Mouse (Mus musculus) limb, embryonic 14.5 days (tissue): Measurements from ENCODE around the gene Lmtk2. TPM values are rescaled to one million over a fixed set of nuclear protein-coding genes. Genes with fewer than 3 reads are reported as not detected.
A peak's percentile ranks its signal among the peaks of the same experiment; 100 is the strongest.

ENCODE experiments used
- ATAC-seq: fragments of 200-750 bp; cut with Nextera tagmentation; 2 replicates; pipeline ENCODE4 v1.8.0; 2017; ENCODE audit warnings: low read depth, moderate number of reproducible peaks, moderate TSS enrichment; ENCODE audit not compliant: low FRiP score
- DNase-seq: peaks from one replicate; pipeline ENCODE4 v3.0.0-alpha.2; 2015; ENCODE audit warnings: low spot score
- H3K27ac ChIP-seq: fragments of 300-500 bp; sonication (generic); replicated peaks from 2 replicates; pipeline ENCODE4 v1.5.1; 2014; ENCODE audit warnings: low read depth, mild to moderate bottlenecking, low read length, moderate library complexity, mixed read lengths
- H3K27me3 ChIP-seq: fragments of 300-500 bp; sonication (generic); 2 replicates; pipeline ENCODE4 v1.6.1; 2014; ENCODE audit warnings: low read length, mixed read lengths; ENCODE audit not compliant: control insufficient read depth, insufficient read depth
- H3K36me3 ChIP-seq: fragments of 300-500 bp; sonication (generic); 2 replicates; pipeline ENCODE4 v1.6.1; 2014; ENCODE audit warnings: mild to moderate bottlenecking, low read length, moderate library complexity, mixed read lengths; ENCODE audit not compliant: control insufficient read depth, insufficient read depth
- H3K4me1 ChIP-seq: fragments of 300-500 bp; sonication (generic); 2 replicates; pipeline ENCODE4 v1.6.1; 2014; ENCODE audit warnings: antibody characterized with exemption, low read length, mixed read lengths; ENCODE audit not compliant: control insufficient read depth, insufficient read depth
- H3K4me2 ChIP-seq: fragments of 300-500 bp; sonication (generic); replicated peaks from 2 replicates; pipeline ENCODE4 v1.6.1; 2014; ENCODE audit warnings: low read depth, mild to moderate bottlenecking, low read length, moderate library complexity; ENCODE audit not compliant: severe bottlenecking
- H3K4me3 ChIP-seq: fragments of 300-500 bp; sonication (generic); replicated peaks from 2 replicates; pipeline ENCODE4 v1.5.1; 2014; ENCODE audit warnings: low read length
- H3K9ac ChIP-seq: fragments of 300-500 bp; sonication (generic); 2 replicates; pipeline ENCODE4 v1.6.1; 2014; ENCODE audit warnings: mild to moderate bottlenecking, low read depth, low read length, moderate library complexity; ENCODE audit not compliant: severe bottlenecking
- H3K9me3 ChIP-seq: fragments of 300-500 bp; sonication (generic); 2 replicates; pipeline ENCODE4 v1.6.1; 2016; ENCODE audit warnings: low read length; ENCODE audit not compliant: control insufficient read depth
- POLR2A ChIP-seq: fragments of 200-500 bp; IDR thresholded peaks from 2 replicates; pipeline ENCODE4 v1.8.0; 2012; ENCODE audit warnings: inconsistent platforms, mild to moderate bottlenecking, moderate library complexity, borderline replicate concordance; ENCODE audit not compliant: insufficient read depth, insufficient read length; ENCODE audit errors: extremely low read depth
- WGBS: fragments of 180-500 bp; shearing (Covaris S2); extraction: QIAGEN DNeasy Blood & Tissue Kit; methylation state at CpG from one replicate; pipeline ENCODE4 v1.1.7; 2014; 5-methylcytosine and 5-hydroxymethylcytosine counted together
- polyA plus RNA-seq, 2 experiments: library from polyadenylated mRNA; depleted of rRNA in 1 of 2; stranded (reverse) in 1 of 2; unstranded in 1 of 2; fragments of >200 nt; fragmentation: Nextera tagmentation in 1 of 2; extraction: Ambion mirVana in 1 of 2; gene quantifications; 2 replicates each; pipeline versions ENCODE4 v1.2.1 to v1.2.3; 2012 to 2014

Gene Lmtk2
- polyA plus RNA-seq, 2 experiments: 3.6 to 8.2 TPM

- Histone ChIP-seq H3K4me1 (no peaks in the 10 kb centered on the region), H3K9ac (no peak overlapping the region), H3K4me3 (no peak overlapping the region), H3K4me2 (no peak overlapping the region), H3K9me3 (no peaks in the 10 kb centered on the region), H3K36me3 (no peaks in the 10 kb centered on the region), H3K27ac (no peak overlapping the region), H3K27me3 (no peaks in the 10 kb centered on the region)
- ATAC-seq (no peak), DNase-seq (no peak)
- 61% methylated on average over 2 of the region's 2 CpGs for WGBS
- TF ChIP-seq POLR2A: no peak
Measured at GRCm38 (mm10) chr5:144115628-144115977, 15.4 kb downstream of the Lmtk2 start.

DNA sequence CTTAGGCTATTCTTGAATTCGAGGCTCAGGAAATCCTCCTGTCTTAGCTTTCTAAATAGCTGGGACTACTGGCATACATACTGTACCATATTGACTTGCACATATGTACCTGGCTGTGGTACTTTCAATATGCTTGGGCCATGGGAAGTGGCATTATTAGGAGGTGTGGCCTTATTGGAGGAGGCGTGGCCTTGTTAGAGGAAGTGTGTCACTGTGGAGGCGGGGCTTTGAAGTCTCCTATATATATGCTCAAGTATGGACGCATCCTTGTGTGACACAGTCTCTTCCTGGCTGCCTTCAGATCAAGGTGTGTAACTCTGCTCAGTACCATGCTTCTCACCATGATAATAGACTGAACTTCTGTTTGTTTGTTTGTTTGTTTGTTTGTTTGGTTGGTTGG lies 18.0 kb downstream of the Lmtk2 start:
- WGBS: 94% methylated on average over 4 of the region's 4 CpGs
- no peaks in the 10 kb centered on the region for H3K36me3 ChIP-seq
- H3K4me1 ChIP-seq: 0 out of 2 replicates have a peak, but pooled peaks cover 6% of the 10 kb centered on the region
- no peak overlapping the region for H3K27ac ChIP-seq
- ATAC-seq: no peak
- no peak for DNase-seq
- H3K4me3 ChIP-seq: no peak overlapping the region
- H3K9me3 ChIP-seq: no peaks in the 10 kb centered on the region
- no peak for TF ChIP-seq POLR2A
- H3K9ac ChIP-seq: no peak overlapping the region
- H3K4me2 ChIP-seq: no peak overlapping the region
- no peaks in the 10 kb centered on the region for H3K27me3 ChIP-seq

GRCm38 (mm10) chr5:144119286-144119685 lies 19.1 kb downstream of the Lmtk2 start:
- DNase-seq (no peak), ATAC-seq (no peak)
- Histone ChIP-seq H3K4me3 (no peak overlapping the region), H3K9me3 (no peaks in the 10 kb centered on the region), H3K27me3 (no peaks in the 10 kb centered on the region), H3K9ac (no peak overlapping the region), H3K4me2 (no peak overlapping the region), H3K4me1 (0 out of 2 replicates have a peak, but pooled peaks cover 6% of the 10 kb centered on the region), H3K27ac (no peak overlapping the region), H3K36me3 (no peaks in the 10 kb centered on the region)
- 95% methylated on average over 2 of the region's 2 CpGs for WGBS
- TF ChIP-seq POLR2A: no peak

DNA sequence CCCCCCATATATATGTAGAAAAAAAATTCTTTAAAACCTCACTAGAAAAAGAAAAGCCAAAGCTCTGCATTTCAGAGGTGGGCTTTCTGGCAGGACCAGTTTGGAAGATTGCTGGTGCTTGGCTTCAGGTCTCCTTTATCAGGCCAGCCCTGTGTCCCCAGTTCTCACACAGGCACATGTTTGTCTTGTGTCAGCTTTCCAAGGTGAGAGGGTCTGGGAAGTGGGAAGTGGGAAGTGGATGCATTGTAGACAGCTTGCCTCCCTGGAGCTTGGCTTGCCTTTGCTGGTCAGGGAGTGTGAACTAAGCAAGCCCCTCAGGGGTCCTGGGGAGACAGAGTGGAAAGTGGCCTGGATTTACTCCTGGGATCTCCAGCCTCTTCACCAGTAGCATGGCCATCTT lies 21.3 kb downstream of the Lmtk2 start:
- H3K9me3 ChIP-seq: no peaks in the 10 kb centered on the region
- H3K9ac ChIP-seq: no peak overlapping the region
- peaks cover 15% of the 10 kb centered on the region; the same call in 1 of the 2 replicates for H3K4me1 ChIP-seq
- ATAC-seq (no peak), DNase-seq (no peak)
- H3K4me2 ChIP-seq: no peak overlapping the region
- H3K4me3 ChIP-seq: no peak overlapping the region
- TF ChIP-seq POLR2A: no peak
- H3K27me3 ChIP-seq: no peaks in the 10 kb centered on the region
- no peaks in the 10 kb centered on the region for H3K36me3 ChIP-seq
- no peak overlapping the region for H3K27ac ChIP-seq

- ATAC-seq (no peak), DNase-seq (peak; percentile 22)
- H3K27me3 ChIP-seq: no peaks in the 10 kb centered on the region
- no peak for TF ChIP-seq POLR2A
- no peak overlapping the region for H3K27ac ChIP-seq
- peaks cover 9% of the 10 kb centered on the region for H3K36me3 ChIP-seq
- H3K4me2 ChIP-seq: no peak overlapping the region
- H3K9ac ChIP-seq: no peak overlapping the region
- peaks cover 13% of the 10 kb centered on the region; the same call in 1 of the 2 replicates for H3K4me1 ChIP-seq
- no peaks in the 10 kb centered on the region for H3K9me3 ChIP-seq
- H3K4me3 ChIP-seq: no peak overlapping the region
- 76% methylated on average over 9 of the region's 9 CpGs for WGBS
Measured at GRCm38 (mm10) chr5:144125979-144126755, 25.9 kb downstream of the Lmtk2 start.
